27 mouse cellular contexts compared by ENCODE assay signal in genomic region chr17:73703571-73703970, GRCm38 (mm10). TPM values are rescaled to one million over a fixed set of nuclear protein-coding genes. Genes with fewer than 3 reads are reported as not detected.
"Had no signal": no experiment of that assay in that cellular context is flagged by ENCODE, and none has a peak within 500 bp of the region (broad histone marks: within the 10 kb centered on the region; RNA-seq: fewer than 3 reads in every experiment).

No protein-coding gene starts in this region.

- H3K9ac ChIP-seq: forebrain, embryonic 15.5 days; forebrain, postnatal 0 days; heart, embryonic 13.5 days; heart, embryonic 15.5 days; hindbrain, embryonic 13.5 days; hindbrain, embryonic 15.5 days; limb, embryonic 12.5 days; liver, embryonic 12.5 days; liver, embryonic 14.5 days had no signal

- H3K4me1 ChIP-seq: heart, embryonic 15.5 days; liver, embryonic 12.5 days had no signal

- H3K27ac ChIP-seq: forebrain, embryonic 15.5 days; heart, embryonic 13.5 days; heart, embryonic 15.5 days; hindbrain, embryonic 13.5 days; hindbrain, embryonic 15.5 days; hindbrain, postnatal 0 days; kidney, postnatal 0 days; layer of hippocampus, adult 2 months; left cerebral cortex, adult 2 months; limb, embryonic 10.5 days; limb, embryonic 12.5 days; liver, embryonic 12.5 days; liver, embryonic 14.5 days had no signal

- H3K27me3 ChIP-seq: forebrain, embryonic 15.5 days; hindbrain, embryonic 15.5 days had no signal

- H3K9me3 ChIP-seq: forebrain, embryonic 15.5 days; heart, embryonic 15.5 days; hindbrain, embryonic 13.5 days; hindbrain, embryonic 15.5 days; liver, embryonic 12.5 days had no signal

- DNase-seq: forebrain, postnatal 0 days; gastrocnemius, postnatal 14 days; gastrocnemius, postnatal 36 days; heart, adult 18-20 months; heart, postnatal 14 days; heart, postnatal 36 days; liver; lung, adult 18-20 months had no signal

- H3K4me3 ChIP-seq: forebrain, embryonic 15.5 days; heart, embryonic 13.5 days; heart, embryonic 15.5 days; hindbrain, embryonic 13.5 days; hindbrain, embryonic 15.5 days; layer of hippocampus, adult 2 months; left cerebral cortex, adult 2 months; limb, embryonic 10.5 days; limb, embryonic 12.5 days; liver, embryonic 12.5 days had no signal

- ATAC-seq: forebrain, embryonic 15.5 days; forebrain, postnatal 0 days; hindbrain, postnatal 0 days; intestine, embryonic 16.5 days; liver, embryonic 12.5 days had no signal

- H3K36me3 ChIP-seq: forebrain, embryonic 15.5 days; heart, embryonic 13.5 days; heart, embryonic 15.5 days; hindbrain, embryonic 13.5 days; hindbrain, embryonic 15.5 days; limb, embryonic 10.5 days; limb, embryonic 12.5 days; liver, embryonic 12.5 days had no signal

- H3K4me2 ChIP-seq: forebrain, embryonic 15.5 days; heart, embryonic 11.5 days; heart, embryonic 13.5 days; heart, embryonic 15.5 days; hindbrain, embryonic 13.5 days; hindbrain, embryonic 15.5 days; limb, embryonic 12.5 days; liver, embryonic 12.5 days had no signal

RNA-seq across cellular contexts. Expression of gene Galnt14, which starts 6.7 kb away (rescaled TPM):
- total RNA-seq: gastrocnemius, adult 18-20 months; gastrocnemius, adult 8-10 months; gastrocnemius, postnatal 36 days; heart, adult 18-20 months; heart, postnatal 14 days; heart, postnatal 36 days; hematopoietic stem cell, adult 5-6 weeks had no signal
- polyA plus RNA-seq: liver, embryonic 16.5 days had no signal
